Mouse (Mus musculus) brain, embryonic 14.5 days (tissue): ENCODE data around the gene Fcgr3.

Experiments used
- CTCF ChIP-seq: fragments of 200-500 bp; IDR thresholded peaks from 2 replicates; pipeline ENCODE4 v1.5.1; 2012; ENCODE audit warnings: inconsistent platforms, mild to moderate bottlenecking, moderate library complexity, borderline replicate concordance; ENCODE audit not compliant: insufficient read depth, insufficient read length; ENCODE audit errors: extremely low read depth
- POLR2A ChIP-seq: fragments of 200-500 bp; IDR thresholded peaks from 2 replicates; pipeline ENCODE4 v1.6.1; 2012; ENCODE audit warnings: mild to moderate bottlenecking, inconsistent platforms, borderline replicate concordance; ENCODE audit not compliant: poor library complexity, insufficient read depth, insufficient read length, severe bottlenecking; ENCODE audit errors: extremely low read depth

DNA sequence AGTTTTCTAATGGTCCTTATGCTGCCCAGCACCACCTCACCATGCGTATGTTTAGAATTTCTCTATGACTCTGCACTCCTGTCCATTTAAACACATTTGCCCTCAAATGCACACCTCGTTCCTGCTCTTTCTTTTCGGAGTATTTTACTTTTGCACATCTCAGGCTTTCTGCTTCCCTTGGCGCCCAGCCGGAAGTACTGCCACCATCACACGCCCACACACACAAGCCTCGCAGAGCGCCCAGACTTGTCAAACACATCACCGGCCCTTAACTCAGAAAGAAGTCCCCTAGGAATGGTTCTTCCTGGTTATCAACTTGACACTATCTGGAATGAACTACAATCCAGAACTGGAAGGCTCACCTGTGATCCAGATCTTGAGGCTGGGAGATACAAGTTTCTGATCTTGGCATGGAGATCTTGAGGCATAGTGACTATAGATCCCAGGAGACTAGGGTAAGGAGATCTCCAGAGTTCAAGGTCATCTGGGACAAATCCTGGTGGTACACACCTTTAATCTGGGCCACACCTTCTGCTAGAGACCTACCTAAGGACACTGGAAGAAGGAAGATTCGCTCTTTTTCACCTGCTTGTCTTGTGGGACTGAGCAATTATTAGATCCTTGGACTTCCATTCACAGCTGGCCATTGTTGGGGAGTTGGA is 38.6 kb upstream of the Fcgr3 start:
- no peak for TF ChIP-seq POLR2A
- TF ChIP-seq CTCF = no peak
